ENCODE assay signal across 17 mouse cellular contexts in genomic region chr1:172271765-172272164, GRCm38 (mm10). TPM values are rescaled to one million over a fixed set of nuclear protein-coding genes. Genes with fewer than 3 reads are reported as not detected.
DNase-seq lines count a peak whose midpoint lies in the region; ATAC-seq lines count a peak whose summit lies in the region.
"Had no signal": no experiment of that assay in that cellular context is flagged by ENCODE, and none has a peak within 500 bp of the region (broad histone marks: within the 10 kb centered on the region; RNA-seq: fewer than 3 reads in every experiment).

No protein-coding gene starts in this region.

- H3K27ac ChIP-seq in hindbrain, embryonic 15.5 days (replicated peaks) = no peak overlapping the region; the same call in 1 of the 2 replicates
- H3K27ac ChIP-seq in neural tube, embryonic 14.5 days (ENCODE audit: low read depth, low read length) = no peak overlapping the region
- H3K27ac ChIP-seq: embryonic facial prominence, embryonic 13.5 days had no signal

- H3K27me3 ChIP-seq in hindbrain, embryonic 15.5 days = no peaks in the 10 kb centered on the region
- H3K27me3 ChIP-seq in neural tube, embryonic 14.5 days (ENCODE audit: control insufficient read depth, insufficient read depth, low read length) = no peaks in the 10 kb centered on the region
- H3K27me3 ChIP-seq: embryonic facial prominence, embryonic 13.5 days had no signal

- no peaks in the 10 kb centered on the region for H3K36me3 ChIP-seq in hindbrain, embryonic 15.5 days
- H3K36me3 ChIP-seq in neural tube, embryonic 14.5 days (ENCODE audit: control insufficient read depth, insufficient read depth, low read length) = no peaks in the 10 kb centered on the region
- H3K36me3 ChIP-seq: embryonic facial prominence, embryonic 13.5 days had no signal

- no peak overlapping the region for H3K9ac ChIP-seq in hindbrain, embryonic 15.5 days
- no peak overlapping the region for H3K9ac ChIP-seq in neural tube, embryonic 14.5 days (replicated peaks; ENCODE audit: low read depth, low read length)
- H3K9ac ChIP-seq: embryonic facial prominence, embryonic 13.5 days had no signal

- no peaks in the 10 kb centered on the region for H3K9me3 ChIP-seq in hindbrain, embryonic 15.5 days
- no peaks in the 10 kb centered on the region for H3K9me3 ChIP-seq in neural tube, embryonic 14.5 days (ENCODE audit: control insufficient read depth, low read length)
- H3K9me3 ChIP-seq: embryonic facial prominence, embryonic 13.5 days had no signal

- peaks cover 8% of the 10 kb centered on the region; the same call in 1 of the 2 replicates for H3K4me1 ChIP-seq in hindbrain, embryonic 15.5 days (replicated peaks)
- H3K4me1 ChIP-seq in neural tube, embryonic 14.5 days (ENCODE audit: control insufficient read depth, insufficient read depth, low read length) = 0 out of 2 replicates have a peak, but pooled peaks cover 3% of the 10 kb centered on the region
- H3K4me1 ChIP-seq: embryonic facial prominence, embryonic 13.5 days had no signal

- no peak overlapping the region for H3K4me3 ChIP-seq in hindbrain, embryonic 15.5 days
- H3K4me3 ChIP-seq in neural tube, embryonic 14.5 days (ENCODE audit: low read depth, low read length) = no peak overlapping the region
- H3K4me3 ChIP-seq: embryonic facial prominence, embryonic 13.5 days had no signal

- peak; percentile 86 for ATAC-seq in hindbrain, embryonic 15.5 days (ENCODE audit: low FRiP score, low read depth)
- ATAC-seq in neural tube, embryonic 14.5 days (ENCODE audit: low read depth) = peak; percentile 89
- no peak for ATAC-seq in inflammation-experienced regulatory T-cells, adult 6 months

- no peak overlapping the region for H3K4me2 ChIP-seq in hindbrain, embryonic 15.5 days
- H3K4me2 ChIP-seq in neural tube, embryonic 14.5 days (ENCODE audit: low read depth, low read length) = no peak overlapping the region
- H3K4me2 ChIP-seq: embryonic facial prominence, embryonic 13.5 days had no signal

- DNase-seq in embryo, embryonic 10 days (ENCODE audit: low spot score) = peak; percentile 37
- DNase-seq in embryo, embryonic 9.5 days (ENCODE audit: extremely low spot score) = no peak
- DNase-seq in right cerebral cortex, adult 18-20 months = peak; percentile 46
- no peak for DNase-seq in right cerebral cortex, postnatal 4 days
- DNase-seq in thymus, postnatal 14 days = no peak
- DNase-seq: adrenal gland, adult 2 months; cerebellum, adult 11 months; gastrocnemius, postnatal 14 days; kidney, postnatal 36 days; lung, postnatal 10 days; thymus, adult 18-20 months had no signal

- WGBS in hindbrain, embryonic 15.5 days = 34% methylated on average over 10 of the region's 10 CpGs
- 34% methylated on average over 10 of the region's 10 CpGs for WGBS in neural tube, embryonic 14.5 days

RNA-seq across cellular contexts. Expression of gene Igsf8, which starts 10.3 kb away (rescaled TPM):
- polyA plus RNA-seq in hindbrain, embryonic 15.5 days (2015; fragmentation: Nextera tagmentation; extraction: Ambion mirVana) = 75.3 and 79.0 TPM in 2 replicates
- polyA plus RNA-seq in neural tube, embryonic 14.5 days (2014; fragmentation: Nextera tagmentation; extraction: Ambion mirVana) = 66.2 and 72.2 TPM in 2 replicates
- 1 to 10 TPM; 3.8 to 5.4 (median 5.2) TPM for polyA plus RNA-seq in inflammation-experienced regulatory T-cells, adult 6 months (2017; shearing (Covaris generic))

RNA-seq across cellular contexts. Expression of gene Atp1a4, which starts 13.6 kb away (rescaled TPM):
- 0.05 and 0.06 TPM in 2 replicates for polyA plus RNA-seq in hindbrain, embryonic 15.5 days (2015; fragmentation: Nextera tagmentation; extraction: Ambion mirVana)
- polyA plus RNA-seq in neural tube, embryonic 14.5 days (2014; fragmentation: Nextera tagmentation; extraction: Ambion mirVana) = not detected in 2 replicates
- not detected for polyA plus RNA-seq in inflammation-experienced regulatory T-cells, adult 6 months (2017; shearing (Covaris generic))
- polyA plus RNA-seq: embryonic facial prominence, embryonic 13.5 days; limb, embryonic 11.5 days; small intestine, adult 2 months had no signal

RNA-seq across cellular contexts. Expression of gene Atp1a2, which starts 26.1 kb away (rescaled TPM):
- polyA plus RNA-seq in hindbrain, embryonic 15.5 days (2015; fragmentation: Nextera tagmentation; extraction: Ambion mirVana) = 74.3 and 75.8 TPM in 2 replicates
- 23.6 and 27.9 TPM in 2 replicates for polyA plus RNA-seq in neural tube, embryonic 14.5 days (2014; fragmentation: Nextera tagmentation; extraction: Ambion mirVana)
- polyA plus RNA-seq in inflammation-experienced regulatory T-cells, adult 6 months (2017; shearing (Covaris generic)) = under 1 TPM in 2 of 3 experiments, not detected in 1; 0.12 to 0.52 TPM

RNA-seq across cellular contexts. Expression of gene Casq1, which starts 52.1 kb away (rescaled TPM):
- polyA plus RNA-seq in hindbrain, embryonic 15.5 days (2015; fragmentation: Nextera tagmentation; extraction: Ambion mirVana) = 1.4 and 2.2 TPM in 2 replicates
- polyA plus RNA-seq in neural tube, embryonic 14.5 days (2014; fragmentation: Nextera tagmentation; extraction: Ambion mirVana) = 1.4 and 1.6 TPM in 2 replicates
- polyA plus RNA-seq in inflammation-experienced regulatory T-cells, adult 6 months (2017; shearing (Covaris generic)) = not detected

RNA-seq across cellular contexts. Expression of gene Kcnj9, which starts 57.4 kb away (rescaled TPM):
- polyA plus RNA-seq in hindbrain, embryonic 15.5 days (2015; fragmentation: Nextera tagmentation; extraction: Ambion mirVana) = 4.1 and 4.3 TPM in 2 replicates
- 1.3 and 2.7 TPM in 2 replicates for polyA plus RNA-seq in neural tube, embryonic 14.5 days (2014; fragmentation: Nextera tagmentation; extraction: Ambion mirVana)
- polyA plus RNA-seq in inflammation-experienced regulatory T-cells, adult 6 months (2017; shearing (Covaris generic)) = not detected
- polyA plus RNA-seq: embryonic facial prominence, embryonic 13.5 days; limb, embryonic 11.5 days; small intestine, adult 2 months had no signal

Comparison
In these comparisons a context has a peak if more than half of its experiments do, and no peak if none do; other contexts are left out.
1. DNase-seq: peak in embryo, embryonic 10 days (single experiment) and right cerebral cortex, adult 18-20 months (single experiment); none in embryo, embryonic 9.5 days (single experiment), right cerebral cortex, postnatal 4 days (single experiment) and thymus, postnatal 14 days (single experiment).
2. RNA of gene Igsf8, which starts 10.3 kb away (polyA plus RNA-seq): 75.3 to 79.0 TPM in hindbrain, embryonic 15.5 days and 66.2 to 72.2 TPM in neural tube, embryonic 14.5 days; 3.8 to 5.4 TPM in inflammation-experienced regulatory T-cells, adult 6 months; every median in the first group is over 10 times any median in the second.
3. RNA of gene Atp1a2, which starts 26.1 kb away (polyA plus RNA-seq): 74.3 to 75.8 TPM in hindbrain, embryonic 15.5 days and 23.6 to 27.9 TPM in neural tube, embryonic 14.5 days; 0.12 to 0.52 TPM in inflammation-experienced regulatory T-cells, adult 6 months; every median in the first group is over 10 times any median in the second.